Mouse (Mus musculus) CD8-positive naive resting alpha-beta T cell, adult 2 months (primary cell): Measurements from ENCODE around the gene Taf1.
A peak's percentile ranks its signal among the peaks of the same experiment; 100 is the strongest.

Experiments
- DNase-seq, 2 experiments: peaks; one replicate each; pipeline ENCODE4 v3.0.0; 2022; ENCODE audit warnings: low read depth in 2 of 2, low spot score in 2 of 2

Gene Taf1

GRCm38 (mm10) chrX:101532347-101533221 lies at the start of gene Taf1:
TSS of gene Taf1 (plus strand) at chrX:101532734.
- DNase-seq, result peak; percentile 83 to 85

- DNase-seq, result peak; percentile 17 to 26
Measured at GRCm38 (mm10) chrX:101486487-101487152, 45.9 kb upstream of the Taf1 start.

- peak; percentile 1 to 26 for DNase-seq
Measured at GRCm38 (mm10) chrX:101504636-101505035, 27.9 kb upstream of the Taf1 start.

GRCm38 (mm10) chrX:101515710-101516109 lies 16.8 kb upstream of the Taf1 start:
- no peak for DNase-seq

- DNase-seq, result no peak
Measured at GRCm38 (mm10) chrX:101518006-101518405, 14.5 kb upstream of the Taf1 start.

- DNase-seq, result no peak
Measured at GRCm38 (mm10) chrX:101522027-101522426, 10.5 kb upstream of the Taf1 start.

- peak in 1 of 2 experiments; percentile 0 for DNase-seq
Measured at GRCm38 (mm10) chrX:101527356-101527755, 5.2 kb upstream of the Taf1 start.

GRCm38 (mm10) chrX:101585455-101585854 lies 52.9 kb downstream of the Taf1 start:
- DNase-seq, result no peak

GRCm38 (mm10) chrX:101616183-101616582 lies 83.6 kb downstream of the Taf1 start:
- DNase-seq, result no peak

- DNase-seq, result no peak
Measured at GRCm38 (mm10) chrX:101617889-101618288, 85.4 kb downstream of the Taf1 start.

GRCm38 (mm10) chrX:101620317-101620716 lies 87.8 kb downstream of the Taf1 start:
- no peak for DNase-seq

GRCm38 (mm10) chrX:101622539-101622938 lies 90.0 kb downstream of the Taf1 start:
- no peak for DNase-seq

- DNase-seq, result no peak
Measured at GRCm38 (mm10) chrX:101636821-101637525, 104.4 kb downstream of the Taf1 start.

GRCm38 (mm10) chrX:101638856-101639255 lies 106.3 kb downstream of the Taf1 start:
- peak in 1 of 2 experiments; percentile 4 for DNase-seq

- peak; percentile 3 to 21 for DNase-seq
Measured at GRCm38 (mm10) chrX:101639306-101639705, 106.8 kb downstream of the Taf1 start.

GRCm38 (mm10) chrX:101639741-101640166 lies 107.2 kb downstream of the Taf1 start, which contains the start of gene Ogt:
TSS of gene Ogt (plus strand) at chrX:101640060.
- DNase-seq, result peak; percentile 86 to 90

- DNase-seq, result peak; percentile 2 to 14
Measured at GRCm38 (mm10) chrX:101640194-101641160, 107.9 kb downstream of the Taf1 start.

- no peak for DNase-seq
Measured at GRCm38 (mm10) chrX:101641161-101641530, 108.6 kb downstream of the Taf1 start.

- DNase-seq, result no peak
Measured at GRCm38 (mm10) chrX:101642091-101642490, 109.6 kb downstream of the Taf1 start.

GRCm38 (mm10) chrX:101645286-101645685 lies 112.8 kb downstream of the Taf1 start:
- no peak for DNase-seq
